Mouse (Mus musculus) stomach, embryonic 16.5 days (tissue): ENCODE results near the gene Ndufs7. TPM values are rescaled to one million over a fixed set of nuclear protein-coding genes. Genes with fewer than 3 reads are reported as not detected.

Experiments
- ATAC-seq: fragments of 200-750 bp; cut with Nextera tagmentation; 2 replicates; pipeline ENCODE4 v1.8.0; 2017; ENCODE audit warnings: moderate number of reproducible peaks, moderate TSS enrichment; ENCODE audit not compliant: insufficient read depth, low FRiP score
- H3K27ac ChIP-seq: fragments of 300-500 bp; sonication (generic); 2 replicates; pipeline ENCODE4 v1.5.1; 2014; ENCODE audit warnings: low read length
- H3K27me3 ChIP-seq: fragments of 300-500 bp; sonication (generic); 2 replicates; pipeline ENCODE4 v1.6.1; 2014; ENCODE audit warnings: low read length, control low read depth, mixed read lengths; ENCODE audit not compliant: control insufficient read depth, insufficient read depth
- H3K36me3 ChIP-seq: fragments of 300-500 bp; sonication (generic); 2 replicates; pipeline ENCODE4 v1.6.1; 2014; ENCODE audit warnings: low read length; ENCODE audit not compliant: control insufficient read depth, insufficient read depth
- H3K4me1 ChIP-seq: fragments of 300-500 bp; sonication (generic); 2 replicates; pipeline ENCODE4 v1.6.1; 2014; ENCODE audit warnings: low read length, control low read depth, mixed read lengths; ENCODE audit not compliant: control insufficient read depth, insufficient read depth
- H3K4me2 ChIP-seq: fragments of 300-500 bp; sonication (generic); 2 replicates; pipeline ENCODE4 v1.6.1; 2014; ENCODE audit warnings: low read depth, low read length, mixed read lengths
- H3K4me3 ChIP-seq: fragments of 300-500 bp; sonication (generic); replicated peaks from 2 replicates; pipeline ENCODE4 v1.5.1; 2014; ENCODE audit warnings: mild to moderate bottlenecking, low read length
- H3K9ac ChIP-seq: fragments of 300-500 bp; sonication (generic); 2 replicates; pipeline ENCODE4 v1.6.1; 2014; ENCODE audit warnings: low read length
- H3K9me3 ChIP-seq: fragments of 300-500 bp; sonication (generic); replicated peaks from 2 replicates; pipeline ENCODE4 v1.6.1; 2016; ENCODE audit warnings: low read length, control low read depth; ENCODE audit not compliant: control insufficient read depth
- WGBS: fragments of 180-500 bp; shearing (Covaris S2); extraction: QIAGEN DNeasy Blood & Tissue Kit; methylation state at CpG from one replicate; pipeline ENCODE4 v1.1.7; 2014; 5-methylcytosine and 5-hydroxymethylcytosine counted together
- polyA plus RNA-seq: library from polyadenylated mRNA; unstranded; fragments of >200 nt; fragmentation: Nextera tagmentation; extraction: Ambion mirVana; gene quantifications from 2 replicates; pipeline ENCODE4 v1.2.1, GENCODE M21; 2015

Gene Ndufs7
- polyA plus RNA-seq, 1 experiment from 2014 or later: 340 TPM

DNA sequence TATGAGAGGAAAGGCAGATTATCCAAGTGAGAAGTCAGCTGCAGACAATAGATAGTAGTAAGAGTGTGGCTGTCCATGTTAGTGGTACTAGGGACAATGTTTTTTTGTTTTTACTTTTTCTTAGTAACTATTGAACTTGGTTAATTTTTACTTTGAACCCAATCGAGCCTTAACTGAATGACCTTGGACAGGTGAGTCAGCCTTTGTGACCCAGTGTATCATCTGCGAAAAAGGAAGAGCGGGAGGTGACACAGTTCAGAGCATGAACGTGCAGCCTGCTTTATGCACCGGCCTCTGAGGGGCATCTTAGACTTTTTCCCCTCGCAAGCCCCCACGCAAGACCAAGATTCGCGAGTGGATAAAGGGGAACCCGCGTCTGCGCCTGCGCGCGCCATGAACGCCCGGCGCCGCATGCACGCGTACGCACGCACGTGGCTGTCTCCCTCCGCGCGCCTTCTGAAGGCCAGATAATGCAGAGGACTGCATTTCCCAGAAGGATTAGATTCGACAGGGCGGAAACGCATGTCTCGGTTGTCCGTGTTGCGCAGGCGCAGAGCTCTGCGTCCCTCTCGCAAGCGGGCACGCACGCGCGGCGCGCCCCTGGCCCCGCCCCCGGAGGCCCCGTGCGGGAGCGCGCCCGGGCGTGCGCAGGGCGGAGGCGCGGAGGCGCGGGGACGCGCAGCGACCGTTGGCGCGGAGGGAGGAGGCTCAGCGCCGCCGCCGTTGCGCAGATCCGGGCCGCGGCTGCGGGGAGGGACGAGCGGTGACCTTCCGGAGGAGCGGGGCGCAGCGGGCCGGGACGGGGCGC lies 15.6 kb downstream of the Ndufs7 start:
- peak; percentile 45 for ATAC-seq
- peak overlapping the region; percentile 75 for H3K4me2 ChIP-seq
- H3K4me3 ChIP-seq: peak overlapping the region; percentile 93
- H3K27me3 ChIP-seq: no peaks in the 10 kb centered on the region
- H3K27ac ChIP-seq: peak overlapping the region; percentile 80
- no peaks in the 10 kb centered on the region for H3K36me3 ChIP-seq
- H3K9ac ChIP-seq: peak overlapping the region; percentile 99
- peaks cover 48% of the 10 kb centered on the region for H3K4me1 ChIP-seq
- H3K9me3 ChIP-seq: no peaks in the 10 kb centered on the region
- WGBS: 2% methylated on average over 64 of the region's 81 CpGs

- under 1% methylated on average over 18 of the region's 18 CpGs for WGBS
- Histone ChIP-seq H3K27me3 (no peaks in the 10 kb centered on the region), H3K9me3 (no peaks in the 10 kb centered on the region), H3K36me3 (no peaks in the 10 kb centered on the region), H3K27ac (peak overlapping the region; percentile 80), H3K4me2 (peak overlapping the region; percentile 63), H3K4me3 (peak overlapping the region; percentile 93), H3K4me1 (peaks cover 42% of the 10 kb centered on the region), H3K9ac (peak overlapping the region; percentile 99)
- no peak for ATAC-seq
Observed at GRCm38 (mm10) chr10:80265149-80265486, 16.2 kb downstream of the Ndufs7 start.

GRCm38 (mm10) chr10:80270099-80270498 lies 21.2 kb downstream of the Ndufs7 start:
- Histone ChIP-seq H3K27me3 (no peaks in the 10 kb centered on the region), H3K4me2 (no peak overlapping the region), H3K4me3 (no peak overlapping the region), H3K36me3 (0 out of 2 replicates have a peak, but pooled peaks cover 2% of the 10 kb centered on the region), H3K9me3 (no peaks in the 10 kb centered on the region), H3K9ac (peak overlapping the region; percentile 33), H3K4me1 (peaks cover 36% of the 10 kb centered on the region), H3K27ac (no peak overlapping the region)
- ATAC-seq: no peak
- 90% methylated on average over 2 of the region's 2 CpGs for WGBS

- Histone ChIP-seq H3K4me3 (no peak overlapping the region), H3K36me3 (0 out of 2 replicates have a peak, but pooled peaks cover 2% of the 10 kb centered on the region), H3K4me1 (peaks cover 35% of the 10 kb centered on the region), H3K4me2 (no peak overlapping the region), H3K9ac (0 out of 2 replicates have a peak overlapping the region, but pooled peaks have one; percentile 33), H3K27ac (peak overlapping the region; percentile 34; the same call in 1 of the 2 replicates), H3K27me3 (no peaks in the 10 kb centered on the region), H3K9me3 (no peaks in the 10 kb centered on the region)
- WGBS: 68% methylated on average over 6 of the region's 6 CpGs
- ATAC-seq: peak; percentile 14; the same call in 1 of the 2 replicates
Observed at GRCm38 (mm10) chr10:80270734-80271181, 21.8 kb downstream of the Ndufs7 start.

GRCm38 (mm10) chr10:80271186-80271843 lies 22.4 kb downstream of the Ndufs7 start:
- WGBS: 62% methylated on average over 5 of the region's 5 CpGs
- H3K9ac ChIP-seq: 0 out of 2 replicates have a peak overlapping the region, but pooled peaks have one; percentile 33
- no peaks in the 10 kb centered on the region for H3K27me3 ChIP-seq
- H3K27ac ChIP-seq: peak overlapping the region; percentile 38; the same call in 1 of the 2 replicates
- peaks cover 30% of the 10 kb centered on the region for H3K4me1 ChIP-seq
- H3K4me3 ChIP-seq: no peak overlapping the region
- peaks cover 5% of the 10 kb centered on the region; the same call in 1 of the 2 replicates for H3K36me3 ChIP-seq
- H3K9me3 ChIP-seq: no peaks in the 10 kb centered on the region
- ATAC-seq: no peak
- no peak overlapping the region for H3K4me2 ChIP-seq

- ATAC-seq: no peak
- no peak overlapping the region for H3K9ac ChIP-seq
- peaks cover 6% of the 10 kb centered on the region for H3K36me3 ChIP-seq
- 81% methylated on average over 8 of the region's 8 CpGs for WGBS
- H3K4me3 ChIP-seq: no peak overlapping the region
- no peaks in the 10 kb centered on the region for H3K27me3 ChIP-seq
- peak overlapping the region; percentile 38 for H3K27ac ChIP-seq
- no peaks in the 10 kb centered on the region for H3K9me3 ChIP-seq
- peaks cover 23% of the 10 kb centered on the region for H3K4me1 ChIP-seq
- no peak overlapping the region for H3K4me2 ChIP-seq
Observed at GRCm38 (mm10) chr10:80271870-80272585, 23.1 kb downstream of the Ndufs7 start.

- peaks cover 20% of the 10 kb centered on the region for H3K36me3 ChIP-seq
Observed at GRCm38 (mm10) chr10:80273847-80274246, 24.9 kb downstream of the Ndufs7 start.

DNA sequence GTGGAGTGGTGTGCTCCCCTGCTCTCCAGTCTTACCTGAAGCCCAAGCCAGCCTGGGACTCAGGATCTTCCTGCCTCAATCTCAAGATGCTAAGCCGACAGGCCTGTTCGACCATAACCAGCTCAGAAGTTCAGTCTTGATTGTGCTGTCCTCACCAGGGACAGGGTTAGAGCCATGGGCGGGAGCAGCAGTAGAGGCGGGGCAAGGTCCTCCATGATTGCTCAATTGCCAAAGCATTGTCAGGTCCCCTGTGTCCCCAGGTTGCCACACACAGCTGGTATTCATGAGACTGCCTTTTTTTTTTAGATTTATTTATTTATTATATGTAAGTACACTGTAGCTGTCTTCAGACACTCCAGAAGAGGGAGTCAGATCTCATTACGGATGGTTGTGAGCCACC lies 27.3 kb downstream of the Ndufs7 start:
- Histone ChIP-seq H3K4me1 (peaks cover 3% of the 10 kb centered on the region), H3K27me3 (no peaks in the 10 kb centered on the region), H3K4me3 (no peak overlapping the region), H3K36me3 (peaks cover 23% of the 10 kb centered on the region), H3K27ac (no peak overlapping the region; the same call in 1 of the 2 replicates), H3K9ac (no peak overlapping the region), H3K4me2 (no peak overlapping the region), H3K9me3 (no peaks in the 10 kb centered on the region)
- ATAC-seq: no peak
- 83% methylated on average over 5 of the region's 5 CpGs for WGBS

More at GRCm38 (mm10) chr10:80273847-80274246, 24.9 kb downstream of the Ndufs7 start:
- Histone ChIP-seq H3K27ac (no peak overlapping the region), H3K9me3 (no peaks in the 10 kb centered on the region), H3K9ac (no peak overlapping the region), H3K4me3 (no peak overlapping the region), H3K27me3 (no peaks in the 10 kb centered on the region), H3K4me2 (no peak overlapping the region), H3K4me1 (peaks cover 10% of the 10 kb centered on the region)
- ATAC-seq: no peak
- WGBS: 89% methylated on average over 3 of the region's 3 CpGs
